Mouse (Mus musculus) lung, postnatal 0 days (tissue): ENCODE measurements around the gene Dscam. TPM values are rescaled to one million over a fixed set of nuclear protein-coding genes. Genes with fewer than 3 reads are reported as not detected.

Source experiments
- ATAC-seq: fragments of 200-750 bp; cut with Nextera tagmentation; 2 replicates; pipeline ENCODE4 v1.8.0; 2017; ENCODE audit warnings: moderate library complexity
- DNase-seq: peaks from one replicate; pipeline ENCODE4 v3.0.0-alpha.2; 2016; ENCODE audit warnings: low spot score
- H3K27ac ChIP-seq: fragments of 300-500 bp; sonication (generic); 2 replicates; pipeline ENCODE4 v1.5.1; 2014; ENCODE audit warnings: antibody characterized with exemption, mild to moderate bottlenecking, low read length, mixed read lengths
- H3K27me3 ChIP-seq: fragments of 300-500 bp; sonication (generic); replicated peaks from 2 replicates; pipeline ENCODE4 v1.6.1; 2014; ENCODE audit warnings: low read length, mixed read lengths; ENCODE audit not compliant: insufficient read depth
- H3K36me3 ChIP-seq: fragments of 300-500 bp; sonication (generic); 2 replicates; pipeline ENCODE4 v1.6.1; 2014; ENCODE audit warnings: low read length, mixed read lengths; ENCODE audit not compliant: insufficient read depth
- H3K4me1 ChIP-seq: fragments of 300-500 bp; sonication (generic); 2 replicates; pipeline ENCODE4 v1.6.1; 2014; ENCODE audit warnings: antibody characterized with exemption, low read depth, low read length, mixed read lengths; ENCODE audit not compliant: insufficient read depth
- H3K4me2 ChIP-seq: fragments of 300-500 bp; sonication (generic); replicated peaks from 2 replicates; pipeline ENCODE4 v1.6.1; 2014; ENCODE audit warnings: low read depth, mild to moderate bottlenecking, low read length, moderate library complexity, mixed read lengths
- H3K4me3 ChIP-seq: fragments of 300-500 bp; sonication (generic); 2 replicates; pipeline ENCODE4 v1.5.1; 2014; ENCODE audit warnings: low read depth, low read length
- H3K9ac ChIP-seq: fragments of 300-500 bp; sonication (generic); replicated peaks from 2 replicates; pipeline ENCODE4 v1.6.1; 2014; ENCODE audit warnings: low read depth, mild to moderate bottlenecking
- H3K9me3 ChIP-seq: fragments of 300-500 bp; sonication (generic); 2 replicates; pipeline ENCODE4 v1.6.1; 2016; ENCODE audit warnings: low read length, mixed read lengths
- CTCF ChIP-seq: IDR thresholded peaks from 2 replicates; pipeline ENCODE4 v1.5.1; 2016; ENCODE audit warnings: antibody characterized with exemption, mild to moderate bottlenecking
- EP300 ChIP-seq: IDR thresholded peaks from 2 replicates; pipeline ENCODE4 v1.6.1; 2016; ENCODE audit warnings: antibody characterized with exemption, mild to moderate bottlenecking, control low read depth
- WGBS: fragments of 180-500 bp; shearing (Covaris S2); extraction: QIAGEN DNeasy Blood & Tissue Kit; methylation state at CpG from one replicate; pipeline ENCODE4 v1.1.7; 2014; 5-methylcytosine and 5-hydroxymethylcytosine counted together
- polyA plus RNA-seq: library from polyadenylated mRNA; unstranded; fragments of >200 nt; fragmentation: Nextera tagmentation; extraction: Ambion mirVana; gene quantifications from 2 replicates; pipeline ENCODE4 v1.2.1, GENCODE M21; 2015

The Dscam gene
- polyA plus RNA-seq, 1 experiment from 2014 or later = not detected

DNA sequence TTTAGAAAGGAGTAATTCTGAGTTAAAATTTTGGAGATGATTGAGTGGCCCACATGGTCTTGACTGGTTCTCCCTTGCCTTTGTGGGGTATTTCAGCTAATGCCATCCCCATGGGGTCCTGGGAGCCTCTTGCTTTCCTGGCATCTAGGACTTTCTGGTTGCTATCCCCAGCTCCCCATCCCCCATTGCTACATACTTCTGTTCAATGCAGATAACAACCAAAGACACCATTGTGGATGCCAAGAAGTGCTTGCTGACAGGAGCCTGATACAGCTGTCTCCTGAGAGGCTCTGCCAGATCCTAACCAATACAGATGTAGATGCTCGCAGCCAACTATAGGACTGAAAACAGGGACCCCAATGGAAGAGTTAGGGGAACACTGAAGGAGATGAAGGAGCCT, 429.2 kb downstream of the Dscam start:
- no peak for TF ChIP-seq EP300
- no peak for TF ChIP-seq CTCF
- Histone ChIP-seq H3K27ac (no peak overlapping the region), H3K9ac (no peak overlapping the region), H3K27me3 (no peaks in the 10 kb centered on the region), H3K4me3 (no peak overlapping the region), H3K4me1 (no peaks in the 10 kb centered on the region), H3K4me2 (no peak overlapping the region), H3K9me3 (no peaks in the 10 kb centered on the region), H3K36me3 (no peaks in the 10 kb centered on the region)
- WGBS = 56% methylated on average over 1 of the region's 1 CpGs
- DNase-seq = no peak
- ATAC-seq = no peak

DNA sequence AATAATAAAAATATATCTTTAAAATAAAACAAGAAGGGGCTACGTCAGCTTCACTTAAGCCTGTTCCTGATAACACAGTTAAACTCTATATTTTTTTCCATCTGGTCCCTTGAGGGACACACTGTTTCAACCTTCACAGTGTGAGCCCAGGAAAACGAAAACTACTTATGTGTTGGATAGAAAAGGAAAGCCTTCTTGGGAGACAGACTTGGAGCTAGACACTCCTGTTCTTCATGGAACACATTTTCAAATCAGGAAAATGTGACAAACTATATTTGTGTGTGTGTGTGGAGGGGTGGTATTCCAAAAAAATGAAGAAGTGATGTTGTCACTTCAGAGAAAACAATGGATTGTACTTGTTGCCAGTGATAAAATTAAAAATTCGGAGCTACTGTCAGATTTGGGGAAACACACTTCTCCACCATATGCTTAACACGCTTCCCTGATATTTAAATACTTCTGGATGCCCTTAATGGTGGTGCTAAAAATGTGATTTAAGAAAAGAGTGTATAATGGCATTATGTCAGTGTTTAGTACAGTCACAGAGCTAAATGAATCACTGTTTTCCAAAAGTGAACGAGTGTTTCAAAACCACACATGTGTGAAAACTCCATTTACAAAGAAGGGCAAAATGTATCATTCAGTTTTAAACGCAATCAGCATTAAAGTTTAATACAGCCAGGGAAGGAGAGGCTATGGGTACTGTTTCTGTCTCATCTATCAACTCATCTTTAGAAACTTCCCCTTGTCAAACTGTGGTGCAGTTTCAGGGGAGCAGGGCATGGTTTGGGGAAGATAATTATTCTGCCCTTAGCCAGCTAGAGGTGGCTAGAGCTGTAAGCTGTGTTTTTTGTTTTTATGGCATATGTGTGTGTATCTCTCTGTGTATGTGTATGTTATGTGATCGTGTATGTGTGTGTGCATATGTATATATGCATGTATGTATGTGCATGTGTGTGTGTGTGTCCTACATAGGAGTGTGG, 430.2 kb downstream of the Dscam start:
- Histone ChIP-seq H3K27ac (no peak overlapping the region), H3K4me3 (no peak overlapping the region), H3K36me3 (no peaks in the 10 kb centered on the region), H3K4me2 (no peak overlapping the region), H3K27me3 (no peaks in the 10 kb centered on the region), H3K9me3 (no peaks in the 10 kb centered on the region), H3K4me1 (no peaks in the 10 kb centered on the region), H3K9ac (no peak overlapping the region)
- 67% methylated on average over 7 of the region's 7 CpGs for WGBS
- DNase-seq = no peak
- no peak for TF ChIP-seq EP300
- TF ChIP-seq CTCF = no peak
- no peak for ATAC-seq

DNA sequence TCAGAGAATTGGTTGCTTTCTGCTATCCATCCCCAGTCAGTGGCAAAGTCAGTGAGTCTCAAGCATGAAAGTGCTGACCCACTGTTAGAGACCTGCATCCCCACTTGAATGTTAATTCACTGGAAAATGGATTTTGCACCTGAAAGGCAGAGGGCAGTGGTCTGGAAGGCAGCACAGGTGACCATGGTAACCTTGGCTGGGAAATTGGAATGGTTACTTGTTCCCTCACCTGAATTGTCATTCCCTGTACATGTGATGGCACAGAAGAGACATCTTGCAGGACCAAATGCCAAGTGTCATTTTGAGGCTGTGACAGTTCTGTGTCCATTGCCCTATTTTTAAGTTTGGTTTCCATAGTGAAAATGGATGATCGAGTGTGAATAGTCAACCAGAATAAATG, 434.1 kb downstream of the Dscam start:
- ATAC-seq (no peak), DNase-seq (no peak)
- Histone ChIP-seq H3K27me3 (no peaks in the 10 kb centered on the region), H3K36me3 (no peaks in the 10 kb centered on the region), H3K4me1 (no peaks in the 10 kb centered on the region), H3K9me3 (no peaks in the 10 kb centered on the region), H3K4me2 (no peak overlapping the region), H3K9ac (no peak overlapping the region), H3K4me3 (no peak overlapping the region), H3K27ac (no peak overlapping the region)
- TF ChIP-seq CTCF (no peak), EP300 (no peak)
- 95% methylated on average over 1 of the region's 1 CpGs for WGBS

DNA sequence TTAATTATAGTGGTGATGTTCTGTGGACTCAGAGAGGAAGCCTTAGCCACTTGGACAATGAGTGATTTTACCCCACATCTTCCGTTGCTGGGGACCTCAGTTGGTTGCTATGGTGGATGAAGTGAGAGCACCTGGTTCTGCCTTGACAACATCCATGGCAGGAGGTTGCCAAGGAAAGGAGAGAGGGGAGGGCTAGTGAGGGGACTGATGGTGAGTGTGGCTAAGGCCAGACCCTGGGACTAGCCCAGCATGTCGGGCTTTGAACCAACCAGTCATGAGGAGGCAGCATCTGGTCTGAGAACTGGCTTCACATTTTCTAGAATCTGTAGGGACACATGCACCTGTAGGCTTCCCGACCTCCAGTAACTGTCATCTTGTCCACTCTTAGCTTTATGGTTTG, 439.7 kb downstream of the Dscam start:
- Histone ChIP-seq H3K4me3 (no peak overlapping the region), H3K9ac (no peak overlapping the region), H3K27me3 (no peaks in the 10 kb centered on the region), H3K36me3 (no peaks in the 10 kb centered on the region), H3K27ac (no peak overlapping the region), H3K4me1 (no peaks in the 10 kb centered on the region), H3K9me3 (no peaks in the 10 kb centered on the region), H3K4me2 (no peak overlapping the region)
- 63% methylated on average over 3 of the region's 3 CpGs for WGBS
- TF ChIP-seq CTCF (no peak), EP300 (no peak)
- DNase-seq = no peak
- no peak for ATAC-seq

DNA sequence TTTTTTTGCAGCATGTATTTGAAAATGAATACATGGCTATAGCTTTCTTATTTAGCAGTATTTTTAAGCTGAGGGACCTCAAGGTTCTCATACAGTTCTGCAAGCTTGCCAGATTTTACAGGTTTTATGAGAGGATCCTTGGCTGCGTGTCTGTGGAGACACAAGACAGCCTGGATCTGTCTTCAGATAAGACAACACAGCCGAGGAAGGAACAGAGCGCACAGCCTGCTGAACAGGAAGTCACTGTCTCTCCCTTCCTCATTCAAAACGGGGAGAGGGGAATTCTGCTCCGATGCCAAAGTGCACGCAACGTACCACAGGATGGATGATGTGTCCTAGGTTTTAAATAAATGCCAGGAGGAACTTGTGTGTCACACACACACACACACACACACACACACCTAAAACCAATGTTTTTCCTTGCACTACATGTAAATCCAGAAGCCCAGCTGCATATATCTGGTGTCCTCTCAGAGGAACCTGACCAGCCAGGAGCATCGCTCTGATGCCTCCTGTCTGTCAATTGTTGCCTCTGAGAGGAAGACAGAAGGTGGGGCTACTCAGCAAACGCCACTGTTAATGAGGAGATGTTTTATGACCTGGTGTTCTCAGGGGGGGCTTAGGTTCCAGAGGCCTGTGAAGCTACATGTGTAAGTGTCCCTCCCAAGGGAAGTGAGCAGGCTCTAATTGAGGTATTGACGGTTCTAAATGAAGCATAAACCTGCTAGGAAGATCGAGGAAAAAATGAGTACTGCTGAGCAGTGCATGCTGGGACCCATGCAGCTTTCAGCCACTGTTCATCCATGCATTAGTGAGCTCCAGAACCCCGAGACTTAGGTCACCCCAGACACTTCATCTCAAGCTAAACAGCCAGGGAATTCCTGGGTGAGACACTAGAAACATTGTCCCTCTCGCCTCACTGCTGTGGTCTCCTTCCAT, 442.4 kb downstream of the Dscam start:
- ATAC-seq = no peak
- DNase-seq = no peak

More for the DNA sequence above, 442.4 kb downstream of the Dscam start:
- no peak overlapping the region for H3K9ac ChIP-seq
- H3K36me3 ChIP-seq = no peaks in the 10 kb centered on the region
- H3K4me2 ChIP-seq = no peak overlapping the region
- no peak for TF ChIP-seq EP300
- no peak for TF ChIP-seq CTCF
- H3K4me3 ChIP-seq = no peak overlapping the region
- H3K4me1 ChIP-seq = no peaks in the 10 kb centered on the region
- no peak overlapping the region for H3K27ac ChIP-seq
- WGBS = 33% methylated on average over 13 of the region's 13 CpGs
- H3K9me3 ChIP-seq = no peaks in the 10 kb centered on the region
- no peaks in the 10 kb centered on the region for H3K27me3 ChIP-seq
